Mouse (Mus musculus): ENCODE data around the gene Arhgef33. TPM values are rescaled to one million over a fixed set of nuclear protein-coding genes. Genes with fewer than 3 reads are reported as not detected.
"Not testable (repeated sequence)": the region's sequence is repeated elsewhere in the genome, so short reads cannot be mapped to it uniquely, and the experiment has no call there.

Arhgef33 gene
- polyA plus RNA-seq, 1 experiment from 2014 or later, result 0.85 TPM

- Histone ChIP-seq H3K9me3 (no peaks in the 10 kb centered on the region), H3K27ac (replicated peaks) (no peak overlapping the region)
- 91% methylated on average over 8 of the region's 8 CpGs for whole genome bisulfite sequencing
Observed at GRCm38 (mm10) chr17:80360245-80360644, 53.0 kb downstream of the Arhgef33 start.

GRCm38 (mm10) chr17:80367276-80367675, 60.1 kb downstream of the Arhgef33 start:
- Histone ChIP-seq H3K27ac (replicated peaks) (no peak overlapping the region), H3K36me3 (no peaks in the 10 kb centered on the region), H3K4me2 (no peak overlapping the region), H3K9ac (no peak overlapping the region), H3K9me3 (no peaks in the 10 kb centered on the region), H3K4me1 (replicated peaks) (no peaks in the 10 kb centered on the region), H3K4me3 (no peak overlapping the region), H3K27me3 (no peaks in the 10 kb centered on the region)
- 93% methylated on average over 5 of the region's 5 CpGs for WGBS
- ATAC-seq (ENCODE audit: low read depth), result no peak

More at GRCm38 (mm10) chr17:80360245-80360644, 53.0 kb downstream of the Arhgef33 start:
- H3K9ac ChIP-seq, result no peak overlapping the region
- H3K36me3 ChIP-seq, result no peaks in the 10 kb centered on the region
- no peak overlapping the region for H3K4me3 ChIP-seq
- ATAC-seq (ENCODE audit: low read depth), result no peak
- no peaks in the 10 kb centered on the region for H3K4me1 ChIP-seq (replicated peaks)
- H3K27me3 ChIP-seq, result no peaks in the 10 kb centered on the region
- no peak overlapping the region for H3K4me2 ChIP-seq

GRCm38 (mm10) chr17:80368606-80369005, 61.4 kb downstream of the Arhgef33 start:
- H3K4me3 ChIP-seq, result no peak overlapping the region
- H3K9me3 ChIP-seq, result no peaks in the 10 kb centered on the region
- ATAC-seq (ENCODE audit: low read depth), result no peak
- no peak overlapping the region for H3K27ac ChIP-seq (replicated peaks)
- H3K4me2 ChIP-seq, result no peak overlapping the region
- no peaks in the 10 kb centered on the region for H3K27me3 ChIP-seq
- no peak overlapping the region for H3K9ac ChIP-seq
- H3K36me3 ChIP-seq, result no peaks in the 10 kb centered on the region
- peaks cover 10% of the 10 kb centered on the region; the same call in 1 of the 2 replicates for H3K4me1 ChIP-seq (replicated peaks)
- WGBS, result 89% methylated on average over 9 of the region's 9 CpGs

GRCm38 (mm10) chr17:80372989-80373725, 66.0 kb downstream of the Arhgef33 start, which contains the start of gene Gm10190:
TSS of gene Gm10190 (minus strand) at chr17:80373541.
- Histone ChIP-seq H3K36me3 (no peaks in the 10 kb centered on the region), H3K4me2 (peak within 1 kb of the TSS; percentile 80), H3K27ac (replicated peaks) (peak within 1 kb of the TSS; percentile 85), H3K4me1 (replicated peaks) (peaks cover 14% of the 10 kb centered on the region; the same call in 1 of the 2 replicates), H3K4me3 (peak within 1 kb of the TSS; percentile 53), H3K27me3 (peaks cover 10% of the 10 kb centered on the region; the same call in 1 of the 2 replicates), H3K9ac (peak within 1 kb of the TSS; percentile 81), H3K9me3 (no peaks in the 10 kb centered on the region)
- ATAC-seq (ENCODE audit: low read depth), result peak; percentile 99
- 5% methylated on average over 91 of the region's 102 CpGs for WGBS

- ATAC-seq (ENCODE audit: low read depth), result peak; percentile 81
- Histone ChIP-seq H3K4me3 (peak overlapping the region; percentile 53), H3K4me1 (replicated peaks) (peaks cover 14% of the 10 kb centered on the region; the same call in 1 of the 2 replicates), H3K27me3 (peaks cover 10% of the 10 kb centered on the region; the same call in 1 of the 2 replicates), H3K36me3 (no peaks in the 10 kb centered on the region), H3K9me3 (no peaks in the 10 kb centered on the region), H3K4me2 (peak overlapping the region; percentile 80), H3K9ac (peak overlapping the region; percentile 81), H3K27ac (replicated peaks) (peak overlapping the region; percentile 85)
- WGBS, result 18% methylated on average over 29 of the region's 29 CpGs
Observed at GRCm38 (mm10) chr17:80373726-80374096, 66.5 kb downstream of the Arhgef33 start.

- not testable (repeated sequence) for H3K4me3 ChIP-seq; ATAC-seq (ENCODE audit: low read depth); H3K27ac ChIP-seq (replicated peaks); H3K9me3 ChIP-seq; H3K4me2 ChIP-seq; H3K4me1 ChIP-seq (replicated peaks); H3K36me3 ChIP-seq; H3K9ac ChIP-seq
- H3K27me3 ChIP-seq, result peaks cover 10% of the 10 kb centered on the region; the same call in 1 of the 2 replicates
Observed at GRCm38 (mm10) chr17:80378386-80378785, 71.2 kb downstream of the Arhgef33 start.

- no peak for ATAC-seq (ENCODE audit: low read depth)
- H3K9me3 ChIP-seq, result no peaks in the 10 kb centered on the region
- no peaks in the 10 kb centered on the region for H3K36me3 ChIP-seq
- no peak overlapping the region for H3K27ac ChIP-seq (replicated peaks)
- H3K4me2 ChIP-seq, result no peak overlapping the region
- 67% methylated on average over 1 of the region's 1 CpGs for WGBS
- no peak overlapping the region for H3K9ac ChIP-seq
- H3K4me1 ChIP-seq (replicated peaks), result no peaks in the 10 kb centered on the region
- no peak overlapping the region for H3K4me3 ChIP-seq
- no peaks in the 10 kb centered on the region for H3K27me3 ChIP-seq
Observed at GRCm38 (mm10) chr17:80385671-80386070, 78.5 kb downstream of the Arhgef33 start.

GRCm38 (mm10) chr17:80390024-80390423, 82.8 kb downstream of the Arhgef33 start:
- no peaks in the 10 kb centered on the region for H3K9me3 ChIP-seq
- ATAC-seq (ENCODE audit: low read depth), result no peak
- 74% methylated on average over 10 of the region's 10 CpGs for WGBS
- no peak overlapping the region for H3K4me3 ChIP-seq
- no peaks in the 10 kb centered on the region for H3K36me3 ChIP-seq
- H3K27ac ChIP-seq (replicated peaks), result no peak overlapping the region
- H3K9ac ChIP-seq, result no peak overlapping the region
- peaks cover 10% of the 10 kb centered on the region; the same call in 1 of the 2 replicates for H3K4me1 ChIP-seq (replicated peaks)
- H3K27me3 ChIP-seq, result no peaks in the 10 kb centered on the region
- no peak overlapping the region for H3K4me2 ChIP-seq

- Histone ChIP-seq H3K4me1 (replicated peaks) (peaks cover 16% of the 10 kb centered on the region; the same call in 1 of the 2 replicates), H3K4me3 (peak overlapping the region; percentile 44), H3K36me3 (0 out of 2 replicates have a peak, but pooled peaks cover 4% of the 10 kb centered on the region), H3K27me3 (no peaks in the 10 kb centered on the region), H3K9ac (peak overlapping the region; percentile 66), H3K4me2 (peak overlapping the region; percentile 67), H3K9me3 (no peaks in the 10 kb centered on the region), H3K27ac (replicated peaks) (no peak overlapping the region)
- ATAC-seq (ENCODE audit: low read depth), result peak; percentile 78
- 11% methylated on average over 17 of the region's 17 CpGs for WGBS
Observed at GRCm38 (mm10) chr17:80391423-80392403, 84.5 kb downstream of the Arhgef33 start.

GRCm38 (mm10) chr17:80398243-80398642, 91.0 kb downstream of the Arhgef33 start:
- H3K4me3 ChIP-seq, result no peak overlapping the region
- no peaks in the 10 kb centered on the region for H3K9me3 ChIP-seq
- 0 out of 2 replicates have a peak, but pooled peaks cover 6% of the 10 kb centered on the region for H3K4me1 ChIP-seq (replicated peaks)
- H3K27me3 ChIP-seq, result no peaks in the 10 kb centered on the region
- WGBS, result 94% methylated on average over 7 of the region's 7 CpGs
- H3K4me2 ChIP-seq, result no peak overlapping the region
- H3K27ac ChIP-seq (replicated peaks), result no peak overlapping the region
- no peak for ATAC-seq (ENCODE audit: low read depth)
- H3K9ac ChIP-seq, result no peak overlapping the region
- peaks cover 54% of the 10 kb centered on the region for H3K36me3 ChIP-seq

- Histone ChIP-seq H3K36me3 (peaks cover 85% of the 10 kb centered on the region), H3K4me2 (no peak overlapping the region)
- 83% methylated on average over 1 of the region's 1 CpGs for WGBS
Observed at GRCm38 (mm10) chr17:80411182-80411581, 104.0 kb downstream of the Arhgef33 start.

More at GRCm38 (mm10) chr17:80411182-80411581, 104.0 kb downstream of the Arhgef33 start:
- Histone ChIP-seq H3K9me3 (no peaks in the 10 kb centered on the region), H3K27me3 (no peaks in the 10 kb centered on the region), H3K4me1 (replicated peaks) (no peaks in the 10 kb centered on the region), H3K4me3 (no peak overlapping the region), H3K9ac (no peak overlapping the region), H3K27ac (replicated peaks) (no peak overlapping the region)
- ATAC-seq (ENCODE audit: low read depth), result no peak
